Comparison of ENCODE assay signal across 12 mouse cellular contexts in the genomic region with DNA sequence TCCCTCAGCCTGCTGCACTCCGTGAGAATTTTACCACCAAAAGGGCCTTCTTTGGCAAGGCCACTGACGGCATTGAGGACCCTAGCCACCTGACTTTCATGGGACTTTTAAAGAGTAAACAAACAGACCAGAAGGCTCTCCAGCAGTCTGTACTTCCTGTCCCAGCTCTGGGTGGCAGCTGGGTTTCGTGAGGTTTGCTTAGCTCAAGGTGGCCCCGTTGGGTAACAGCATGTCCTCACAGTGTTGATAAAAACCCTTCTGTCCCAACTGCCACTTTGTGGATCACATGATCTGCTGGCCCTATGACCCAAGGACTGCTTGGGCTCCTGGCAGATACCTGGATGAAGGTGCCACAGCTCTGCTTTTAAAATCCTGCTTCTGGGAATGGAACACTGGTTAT. TPM values are rescaled to one million over a fixed set of nuclear protein-coding genes. Genes with fewer than 3 reads are reported as not detected.
A peak's percentile ranks its signal among the peaks of the same experiment; 100 is the strongest.
DNase-seq lines count a peak whose midpoint lies in the region; ATAC-seq and TF ChIP-seq lines count a peak whose summit lies in the region.
"Had no signal": no experiment of that assay in that cellular context is flagged by ENCODE, and none has a peak within 500 bp of the region (broad histone marks: within the 10 kb centered on the region; RNA-seq: fewer than 3 reads in every experiment).

No protein-coding gene starts in this region.

- H3K27ac ChIP-seq in heart, adult 2 months = peak overlapping the region; percentile 86
- H3K27ac ChIP-seq in left cerebral cortex, adult 2 months = no peak overlapping the region
- H3K27ac ChIP-seq: embryonic facial prominence, embryonic 13.5 days; hindbrain, embryonic 15.5 days had no signal

- H3K4me1 ChIP-seq in heart, adult 2 months (ENCODE audit: control insufficient read depth, insufficient read depth, low read length) = peaks cover 16% of the 10 kb centered on the region
- H3K4me1 ChIP-seq: embryonic facial prominence, embryonic 13.5 days; hindbrain, embryonic 15.5 days had no signal

- H3K4me3 ChIP-seq in heart, adult 2 months = no peak overlapping the region
- no peak overlapping the region for H3K4me3 ChIP-seq in left cerebral cortex, adult 2 months
- H3K4me3 ChIP-seq: embryonic facial prominence, embryonic 13.5 days; hindbrain, embryonic 15.5 days had no signal

- H3K36me3 ChIP-seq in heart, adult 2 months (ENCODE audit: control insufficient read depth, insufficient read depth, low read length) = no peaks in the 10 kb centered on the region
- H3K36me3 ChIP-seq: embryonic facial prominence, embryonic 13.5 days; hindbrain, embryonic 15.5 days had no signal

- H3K27me3 ChIP-seq in heart, adult 2 months (ENCODE audit: control insufficient read depth, insufficient read depth, low read length) = no peaks in the 10 kb centered on the region
- H3K27me3 ChIP-seq: embryonic facial prominence, embryonic 13.5 days; hindbrain, embryonic 15.5 days had no signal

- no peak for ATAC-seq in cerebellum, adult (ENCODE audit: insufficient number of reproducible peaks, low FRiP score, low TSS enrichment)

- H3K9ac ChIP-seq in heart, adult 2 months (ENCODE audit: low read depth, low read length) = 0 out of 2 replicates have a peak overlapping the region, but pooled peaks have one; percentile 14
- H3K9ac ChIP-seq: embryonic facial prominence, embryonic 13.5 days; hindbrain, embryonic 15.5 days; lung, embryonic 14.5 days had no signal

- no peak for TF ChIP-seq POLR2A in heart, adult 2 months (IDR thresholded peaks at IDR 0.05; ENCODE audit: insufficient read depth, low read depth, low read length)

- no peak for TF ChIP-seq CTCF in heart, adult 2 months (IDR thresholded peaks at IDR 0.05)
- no peak for TF ChIP-seq CTCF in left cerebral cortex, adult 2 months (IDR thresholded peaks at IDR 0.05)

- peak in 1 of 2 experiments; percentile 69 for DNase-seq in heart, adult 2 months
- no peak for DNase-seq in heart, postnatal 25 days (ENCODE audit: low spot score)
- peak; percentile 71 for DNase-seq in induced T-regulatory cell, adult 2 months (ENCODE audit: low read depth)
- DNase-seq in lung, postnatal 14 days = peak; percentile 52
- peak; percentile 38 to 70 for DNase-seq in thymus, adult 18-20 months
- DNase-seq in right cerebral cortex, postnatal 36 days (ENCODE audit: low spot score in 2 of 2) = no peak
- DNase-seq in left cerebral cortex, adult 2 months (ENCODE audit: extremely low spot score in 1 of 2, low spot score in 2 of 2) = no peak
- DNase-seq: adrenal gland, postnatal 36 days; lung, embryonic 14.5 days had no signal

- intact Hi-C loops in heart, adult 2 months (cut with DNase I) = no loop called here
- intact Hi-C loops in heart, postnatal 25 days (cut with DNase I) = no loop called here
- intact Hi-C loops in left cerebral cortex, adult 2 months (cut with DNase I) = no loop called here

- no peaks in the 10 kb centered on the region for H3K79me2 ChIP-seq in heart, adult 2 months (replicated peaks; ENCODE audit: control insufficient read depth, insufficient read depth, low read length)

- 33% methylated on average over 4 of the region's 4 CpGs for WGBS in heart, adult 2 months

- TF ChIP-seq EP300 in heart, adult 2 months (IDR thresholded peaks at IDR 0.05; ENCODE audit: insufficient read depth, low read depth, low read length) = peak; percentile 96

RNA-seq across cellular contexts. Expression of gene Slc12a3, which starts 25.6 kb away (rescaled TPM):
- under 1 TPM; 0.16 to 0.39 TPM for total RNA-seq in heart, adult 2 months (2021)
- 0.20 and 0.39 TPM in 2 replicates for polyA plus RNA-seq in heart, adult 2 months (2012; rRNA removed)
- under 1 TPM; 0.14 to 0.26 TPM for total RNA-seq in heart, postnatal 25 days (2021)
- under 1 TPM; 0.29 to 0.68 TPM for total RNA-seq in left cerebral cortex, adult 2 months (2021)
- total RNA-seq: adrenal gland, postnatal 36 days had no signal
- polyA plus RNA-seq: lung, embryonic 14.5 days had no signal

RNA-seq across cellular contexts. Expression of gene Herpud1, which starts 31.7 kb away (rescaled TPM):
- total RNA-seq in heart, adult 2 months (2021) = 100 to 1,000 TPM; 216 to 349 TPM
- 272 and 285 TPM in 2 replicates for polyA plus RNA-seq in heart, adult 2 months (2012; rRNA removed)
- total RNA-seq in heart, postnatal 25 days (2021) = 100 to 1,000 TPM; 180 to 257 TPM
- total RNA-seq in left cerebral cortex, adult 2 months (2021) = 10 to 100 TPM; 68.3 to 78.2 TPM

Comparison
In these comparisons a context has a peak if more than half of its experiments do, and no peak if none do; other contexts are left out.
1. DNase-seq: peak in induced T-regulatory cell, adult 2 months (single experiment), lung, postnatal 14 days (single experiment) and thymus, adult 18-20 months (2 of 2); none in heart, postnatal 25 days (single experiment), right cerebral cortex, postnatal 36 days (0 of 2) and left cerebral cortex, adult 2 months (0 of 2).